Mouse (Mus musculus): ENCODE measurements around the gene Lmntd2.

DNA sequence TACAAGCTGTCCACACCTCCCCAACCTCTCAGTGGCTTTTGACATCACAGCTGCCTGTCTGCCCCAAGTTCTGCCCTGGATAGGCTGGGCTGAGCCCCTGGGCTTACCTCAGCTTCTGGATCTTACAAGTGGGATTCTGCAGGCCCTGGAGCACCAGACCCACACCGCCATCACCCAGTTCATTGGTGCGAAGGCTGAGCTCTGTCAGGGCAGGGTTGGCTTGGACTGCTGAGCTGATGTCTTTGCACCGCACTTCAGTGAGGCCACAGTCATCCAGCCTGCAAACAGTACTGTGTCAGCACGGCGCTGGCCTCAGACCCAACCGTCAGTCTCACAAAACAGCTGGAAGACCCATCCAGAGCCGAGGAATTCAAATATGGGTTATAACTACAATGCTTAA, 49.5 kb downstream of the Lmntd2 start:
- no peak for TF ChIP-seq CTCF (IDR thresholded peaks at IDR 0.05; ENCODE audit: low read depth)
- no peak for TF ChIP-seq EP300 (IDR thresholded peaks at IDR 0.05; ENCODE audit: low read depth)

All from liver, postnatal 0 days (tissue).